Mouse (Mus musculus): Measurements from ENCODE around the gene Synpo2l.
"Not testable (repeated sequence)": the region's sequence is repeated elsewhere in the genome, so short reads cannot be mapped to it uniquely, and the experiment has no call there.

DNA sequence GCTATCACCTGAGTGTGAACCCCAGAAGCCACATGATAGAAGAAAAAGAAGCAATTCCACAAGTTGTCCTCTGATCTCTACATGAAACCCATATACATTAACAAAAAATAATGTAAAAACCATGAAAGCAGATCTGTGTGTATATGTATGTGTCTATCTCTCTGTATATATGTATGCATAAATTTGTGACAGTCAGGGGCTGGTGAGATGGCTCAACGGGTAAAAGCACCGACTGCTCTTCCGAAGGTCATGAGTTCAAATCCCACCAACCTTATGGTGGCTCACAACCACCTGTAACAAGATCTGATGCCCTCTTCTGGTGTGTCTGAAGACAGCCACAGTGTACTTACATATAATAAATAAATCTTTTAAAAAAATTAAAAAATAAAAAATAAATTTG is 31.2 kb downstream of the Synpo2l start:
- not testable (repeated sequence) for TF ChIP-seq POLR2A (IDR thresholded peaks at IDR 0.05; ENCODE audit: low read depth, low read length); CTCF (IDR thresholded peaks at IDR 0.05; ENCODE audit: extremely low read depth, insufficient read depth, insufficient read length, insufficient replicate concordance)

Measured in spleen, adult 2 months (tissue).